Mouse (Mus musculus) forebrain, embryonic 13.5 days (tissue): ENCODE measurements around the gene Anxa10. TPM values are rescaled to one million over a fixed set of nuclear protein-coding genes. Genes with fewer than 3 reads are reported as not detected.

ENCODE experiments used
- ATAC-seq: fragments of 200-750 bp; cut with Nextera tagmentation; 2 replicates; pipeline ENCODE4 v1.8.0; 2017
- H3K27ac ChIP-seq: fragments of 300-500 bp; sonication (generic); 2 replicates; pipeline ENCODE4 v1.5.1; 2015; ENCODE audit warnings: inconsistent platforms, mild to moderate bottlenecking, moderate library complexity
- H3K27me3 ChIP-seq: fragments of 300-500 bp; sonication (generic); 2 replicates; pipeline ENCODE4 v1.6.1; 2015; ENCODE audit warnings: mild to moderate bottlenecking, inconsistent platforms
- H3K36me3 ChIP-seq: fragments of 300-500 bp; sonication (generic); 2 replicates; pipeline ENCODE4 v1.6.1; 2015; ENCODE audit warnings: mild to moderate bottlenecking, inconsistent platforms; ENCODE audit not compliant: poor library complexity, severe bottlenecking
- H3K4me1 ChIP-seq: fragments of 300-500 bp; sonication (generic); 2 replicates; pipeline ENCODE4 v1.6.1; 2015; ENCODE audit warnings: inconsistent platforms
- H3K4me2 ChIP-seq: fragments of 300-500 bp; sonication (generic); 2 replicates; pipeline ENCODE4 v1.6.1; 2015; ENCODE audit warnings: inconsistent platforms, mild to moderate bottlenecking, moderate library complexity
- H3K4me3 ChIP-seq: fragments of 300-500 bp; sonication (generic); 2 replicates; pipeline ENCODE4 v1.5.1; 2015; ENCODE audit warnings: mild to moderate bottlenecking, inconsistent platforms
- H3K9ac ChIP-seq: fragments of 300-500 bp; sonication (generic); 2 replicates; pipeline ENCODE4 v1.6.1; 2015; ENCODE audit warnings: mild to moderate bottlenecking, inconsistent platforms
- H3K9me3 ChIP-seq: fragments of 300-500 bp; sonication (generic); replicated peaks from 2 replicates; pipeline ENCODE4 v1.6.1; 2016; ENCODE audit warnings: inconsistent platforms
- WGBS: fragments of 180-500 bp; shearing (Covaris S2); methylation state at CpG from one replicate; pipeline ENCODE4 v1.1.7; 2015; 5-methylcytosine and 5-hydroxymethylcytosine counted together
- polyA plus RNA-seq: library from polyadenylated mRNA; unstranded; fragments of >200 nt; fragmentation: Nextera tagmentation; extraction: Ambion mirVana; gene quantifications from 2 replicates; pipeline ENCODE4 v1.2.1, GENCODE M21; 2015

Anxa10 gene
- polyA plus RNA-seq: not detected in 2 replicates

DNA sequence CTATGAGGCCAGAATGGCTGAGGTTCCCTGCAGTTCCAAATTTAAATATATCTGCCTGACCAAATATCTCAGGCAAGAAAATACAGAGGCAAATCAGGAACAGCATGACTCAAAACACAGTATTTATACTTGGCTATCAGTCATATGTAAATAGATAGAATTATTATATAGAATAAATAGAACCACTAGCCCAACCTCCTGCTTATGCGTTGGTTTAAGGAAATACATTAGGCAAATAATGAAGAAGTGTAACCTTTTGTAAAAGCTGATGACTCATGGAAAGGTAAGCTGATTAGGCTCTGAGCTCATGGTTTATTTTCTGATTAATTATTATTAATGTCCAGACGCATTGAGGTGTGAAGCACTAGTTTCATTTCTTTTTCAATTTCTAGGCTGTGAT lies at the start of gene Anxa10:
TSS of gene Anxa10 (minus strand) at position 53 of the 400 bp plus-strand sequence.
- no peak for ATAC-seq
- 87% methylated on average over 2 of the region's 2 CpGs for WGBS
- no peak within 1 kb of the TSS for H3K9ac ChIP-seq

GRCm38 (mm10) chr8:62132662-62133366 lies 9.9 kb upstream of the Anxa10 start:
- no peaks in the 10 kb centered on the region for H3K27me3 ChIP-seq
- H3K27ac ChIP-seq: no peak overlapping the region
- no peak for ATAC-seq
- H3K36me3 ChIP-seq: no peaks in the 10 kb centered on the region
- no peak overlapping the region for H3K4me3 ChIP-seq
- WGBS: 79% methylated on average over 3 of the region's 3 CpGs
- H3K9ac ChIP-seq: no peak overlapping the region
- no peaks in the 10 kb centered on the region for H3K9me3 ChIP-seq
- no peak overlapping the region for H3K4me2 ChIP-seq
- no peaks in the 10 kb centered on the region for H3K4me1 ChIP-seq

More for the DNA sequence above, at the start of gene Anxa10:
- Histone ChIP-seq H3K4me3 (no peak within 1 kb of the TSS), H3K27ac (no peak within 1 kb of the TSS), H3K9me3 (no peaks in the 10 kb centered on the region), H3K4me2 (no peak within 1 kb of the TSS), H3K4me1 (no peaks in the 10 kb centered on the region), H3K27me3 (no peaks in the 10 kb centered on the region), H3K36me3 (no peaks in the 10 kb centered on the region)

DNA sequence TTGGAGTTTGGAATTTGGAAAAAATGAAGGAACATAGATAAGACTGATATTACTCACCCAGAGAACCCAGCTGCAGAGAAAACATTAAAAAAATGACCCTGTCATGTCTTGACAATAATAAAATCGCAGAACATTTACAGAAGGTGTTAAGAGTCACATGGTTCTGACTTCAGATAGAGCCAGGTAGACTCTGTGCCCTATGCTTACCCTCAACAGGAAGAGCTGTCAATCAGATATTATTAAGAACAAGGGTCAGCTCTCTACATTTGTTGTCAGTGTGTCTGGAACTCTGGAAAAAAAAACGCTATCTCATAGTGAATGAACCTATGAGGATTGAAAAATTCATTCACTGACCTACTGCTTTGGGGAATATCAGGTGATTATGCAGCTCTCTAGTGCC lies 25.7 kb downstream of the Anxa10 start:
- 88% methylated on average over 2 of the region's 2 CpGs for WGBS
- no peaks in the 10 kb centered on the region for H3K4me1 ChIP-seq
- no peak overlapping the region for H3K27ac ChIP-seq
- H3K27me3 ChIP-seq: no peaks in the 10 kb centered on the region
- no peak overlapping the region for H3K4me2 ChIP-seq
- H3K36me3 ChIP-seq: no peaks in the 10 kb centered on the region
- no peak overlapping the region for H3K9ac ChIP-seq
- no peak for ATAC-seq
- no peak overlapping the region for H3K4me3 ChIP-seq
- H3K9me3 ChIP-seq: no peaks in the 10 kb centered on the region

GRCm38 (mm10) chr8:62081804-62082203 lies 41.1 kb downstream of the Anxa10 start:
- H3K9ac ChIP-seq: no peak overlapping the region
- no peaks in the 10 kb centered on the region for H3K27me3 ChIP-seq
- no peak for ATAC-seq
- H3K4me3 ChIP-seq: no peak overlapping the region
- no peaks in the 10 kb centered on the region for H3K4me1 ChIP-seq
- no peak overlapping the region for H3K4me2 ChIP-seq
- WGBS: 77% methylated on average over 2 of the region's 2 CpGs
- H3K27ac ChIP-seq: no peak overlapping the region
- no peaks in the 10 kb centered on the region for H3K9me3 ChIP-seq
- H3K36me3 ChIP-seq: no peaks in the 10 kb centered on the region

- H3K9me3 ChIP-seq: no peaks in the 10 kb centered on the region
- H3K36me3 ChIP-seq: no peaks in the 10 kb centered on the region
- no peak overlapping the region for H3K27ac ChIP-seq
- no peak overlapping the region for H3K4me2 ChIP-seq
- H3K4me3 ChIP-seq: no peak overlapping the region
- no peaks in the 10 kb centered on the region for H3K27me3 ChIP-seq
- H3K4me1 ChIP-seq: no peaks in the 10 kb centered on the region
- ATAC-seq: peak; percentile 92
- WGBS: 45% methylated on average over 3 of the region's 3 CpGs
- H3K9ac ChIP-seq: no peak overlapping the region
These were observed 42.7 kb downstream of the Anxa10 start for GRCm38 (mm10) chr8:62080195-62080802.

DNA sequence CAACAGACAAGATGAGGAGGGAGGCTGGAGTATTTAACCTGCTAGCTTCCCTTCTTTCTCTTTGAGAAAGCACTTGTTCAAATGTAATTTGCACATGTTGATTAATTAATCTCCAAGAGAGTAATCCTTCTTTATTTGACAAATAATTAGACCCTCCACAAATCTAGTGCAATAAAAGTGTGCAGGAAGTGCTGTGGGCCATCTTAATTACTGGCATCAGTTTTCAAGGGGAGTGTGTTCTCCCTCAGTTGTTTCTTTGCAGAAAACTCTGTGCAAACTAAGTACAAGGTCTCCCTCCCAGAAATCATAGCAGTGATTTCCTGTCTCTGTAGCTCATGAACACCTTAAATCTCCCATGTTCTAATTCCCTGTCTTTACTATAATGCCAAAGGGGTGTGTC lies 54.6 kb downstream of the Anxa10 start:
- no peaks in the 10 kb centered on the region for H3K27me3 ChIP-seq
- no peaks in the 10 kb centered on the region for H3K9me3 ChIP-seq
- no peak overlapping the region for H3K4me2 ChIP-seq
- H3K9ac ChIP-seq: no peak overlapping the region
- no peaks in the 10 kb centered on the region for H3K36me3 ChIP-seq
- H3K4me1 ChIP-seq: no peaks in the 10 kb centered on the region
- H3K27ac ChIP-seq: no peak overlapping the region
- ATAC-seq: no peak
- no peak overlapping the region for H3K4me3 ChIP-seq

- Histone ChIP-seq H3K27ac (no peak overlapping the region), H3K36me3 (no peaks in the 10 kb centered on the region), H3K27me3 (no peaks in the 10 kb centered on the region), H3K4me3 (no peak overlapping the region), H3K4me2 (no peak overlapping the region), H3K4me1 (no peaks in the 10 kb centered on the region), H3K9ac (no peak overlapping the region), H3K9me3 (no peaks in the 10 kb centered on the region)
- no peak for ATAC-seq
These were observed 62.6 kb downstream of the Anxa10 start for GRCm38 (mm10) chr8:62060357-62060756.

GRCm38 (mm10) chr8:62046809-62047208 lies 76.1 kb downstream of the Anxa10 start:
- H3K4me2 ChIP-seq: no peak overlapping the region
- 47% methylated on average over 2 of the region's 2 CpGs for WGBS
- no peak overlapping the region for H3K27ac ChIP-seq
- no peak for ATAC-seq
- H3K36me3 ChIP-seq: no peaks in the 10 kb centered on the region
- H3K27me3 ChIP-seq: no peaks in the 10 kb centered on the region
- no peak overlapping the region for H3K4me3 ChIP-seq
- H3K9me3 ChIP-seq: no peaks in the 10 kb centered on the region
- no peaks in the 10 kb centered on the region for H3K4me1 ChIP-seq
- H3K9ac ChIP-seq: no peak overlapping the region

DNA sequence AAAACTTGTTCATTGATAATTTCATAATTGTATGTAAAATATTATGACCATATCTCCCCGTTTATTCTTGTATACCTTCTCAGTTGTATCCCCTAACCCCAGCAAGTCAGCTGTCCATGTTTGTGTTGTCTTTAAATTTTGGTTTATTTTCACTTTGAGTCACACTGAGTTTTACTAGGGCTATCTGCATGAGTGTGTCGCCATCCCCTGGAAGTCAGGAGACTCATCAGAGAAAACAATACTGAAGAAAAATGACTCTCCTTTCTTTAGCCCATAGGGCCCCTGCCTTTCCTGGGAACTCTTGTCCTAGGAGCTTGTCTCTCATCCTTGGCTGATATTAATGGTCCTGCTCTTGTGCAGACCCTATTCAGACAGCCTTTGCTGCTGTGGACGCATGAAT lies 88.6 kb downstream of the Anxa10 start:
- H3K9ac ChIP-seq: no peak overlapping the region
- H3K36me3 ChIP-seq: no peaks in the 10 kb centered on the region
- no peak overlapping the region for H3K4me3 ChIP-seq
- H3K27me3 ChIP-seq: no peaks in the 10 kb centered on the region
- no peak overlapping the region for H3K4me2 ChIP-seq
- no peaks in the 10 kb centered on the region for H3K4me1 ChIP-seq
- 85% methylated on average over 3 of the region's 3 CpGs for WGBS
- no peak overlapping the region for H3K27ac ChIP-seq
- ATAC-seq: no peak
- no peaks in the 10 kb centered on the region for H3K9me3 ChIP-seq

DNA sequence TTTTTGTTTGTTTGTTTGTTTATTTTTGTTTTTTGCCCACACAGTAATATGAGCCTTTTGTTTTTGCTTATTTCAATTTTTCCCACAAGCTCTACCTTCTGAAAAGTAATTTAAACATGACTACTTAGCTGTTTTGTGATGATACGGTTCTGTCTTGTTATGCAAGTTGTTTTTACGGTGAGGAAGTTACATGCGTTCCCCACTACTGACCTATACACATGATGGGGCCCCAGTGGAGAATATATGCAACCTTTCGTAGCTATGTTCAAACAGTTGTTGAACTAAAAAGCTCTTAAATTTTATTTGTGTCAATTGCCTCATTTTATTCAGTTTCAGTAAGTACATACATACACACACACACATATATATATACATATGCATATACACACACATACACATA lies 108.4 kb downstream of the Anxa10 start:
- no peak for ATAC-seq
- H3K9me3 ChIP-seq: no peaks in the 10 kb centered on the region
- no peak overlapping the region for H3K4me2 ChIP-seq
- no peaks in the 10 kb centered on the region for H3K27me3 ChIP-seq
- H3K4me1 ChIP-seq: no peaks in the 10 kb centered on the region
- H3K9ac ChIP-seq: no peak overlapping the region
- no peak overlapping the region for H3K4me3 ChIP-seq
- no peak overlapping the region for H3K27ac ChIP-seq
- H3K36me3 ChIP-seq: no peaks in the 10 kb centered on the region
- 92% methylated on average over 4 of the region's 4 CpGs for WGBS

GRCm38 (mm10) chr8:62014166-62014565 lies 108.8 kb downstream of the Anxa10 start:
- Histone ChIP-seq H3K27ac (no peak overlapping the region), H3K4me2 (no peak overlapping the region), H3K9ac (no peak overlapping the region), H3K4me3 (no peak overlapping the region), H3K27me3 (no peaks in the 10 kb centered on the region), H3K9me3 (no peaks in the 10 kb centered on the region), H3K36me3 (no peaks in the 10 kb centered on the region), H3K4me1 (no peaks in the 10 kb centered on the region)
- 96% methylated on average over 4 of the region's 4 CpGs for WGBS
- ATAC-seq: no peak
